Mouse (Mus musculus) bone marrow, adult 2 months (tissue): ENCODE data around the gene Bloc1s6. TPM values are rescaled to one million over a fixed set of nuclear protein-coding genes. Genes with fewer than 3 reads are reported as not detected.

Experiments used
- H3K27ac ChIP-seq: fragments of 200-500 bp; 2 replicates; pipeline ENCODE4 v1.5.1; 2012; ENCODE audit warnings: low read depth, mild to moderate bottlenecking, control low read depth, inconsistent platforms, low read length; ENCODE audit not compliant: control insufficient read depth, poor library complexity, insufficient read depth
- H3K4me1 ChIP-seq: fragments of 200-500 bp; 2 replicates; pipeline ENCODE4 v1.6.1; 2011; ENCODE audit warnings: low read length; ENCODE audit not compliant: control insufficient read depth, insufficient read depth
- H3K4me3 ChIP-seq: fragments of 200-500 bp; replicated peaks from 2 replicates; pipeline ENCODE3; 2011; ENCODE audit warnings: mild to moderate bottlenecking, low read depth, low read length, control low read depth; ENCODE audit not compliant: control insufficient read depth
- CTCF ChIP-seq: fragments of 200-500 bp; IDR thresholded peaks from 2 replicates; pipeline ENCODE4 v1.5.1; 2011; ENCODE audit warnings: low read length, control low read depth; ENCODE audit not compliant: control insufficient read depth, insufficient read depth
- POLR2A ChIP-seq: fragments of 200-500 bp; IDR thresholded peaks from 2 replicates; pipeline ENCODE4 v1.6.1; 2011; ENCODE audit warnings: low read depth, mild to moderate bottlenecking, control low read depth, low read length, borderline replicate concordance; ENCODE audit not compliant: control insufficient read depth
- WGBS: fragments of 180-500 bp; shearing (Covaris S2); methylation state at CpG from one replicate; pipeline ENCODE4 v1.1.7; 2018; 5-methylcytosine and 5-hydroxymethylcytosine counted together
- polyA plus RNA-seq: library from polyadenylated mRNA; stranded (reverse); fragments of >200 nt; gene quantifications from 2 replicates; pipeline ENCODE4 v1.2.4, GENCODE M21; 2011; ENCODE audit warnings: low replicate concordance; ENCODE audit not compliant: missing spikeins, insufficient read depth, insufficient read length

The Bloc1s6 gene
- polyA plus RNA-seq, 1 experiment = 11.4 TPM

- Histone ChIP-seq H3K4me3 (no peak overlapping the region), H3K27ac (no peak overlapping the region), H3K4me1 (peaks cover 3% of the 10 kb centered on the region)
- TF ChIP-seq CTCF = no peak
- TF ChIP-seq POLR2A = no peak
- WGBS = 65% methylated on average over 1 of the region's 1 CpGs
Observed at GRCm38 (mm10) chr2:122775491-122775890, 37.2 kb downstream of the Bloc1s6 start.

- WGBS = 32% methylated on average over 2 of the region's 2 CpGs
- TF ChIP-seq POLR2A = no peak
- no peak for TF ChIP-seq CTCF
Observed at GRCm38 (mm10) chr2:122776823-122777222, 38.5 kb downstream of the Bloc1s6 start.

GRCm38 (mm10) chr2:122779967-122780366, 41.7 kb downstream of the Bloc1s6 start:
- TF ChIP-seq POLR2A (no peak), CTCF (no peak)
- WGBS = 62% methylated on average over 5 of the region's 5 CpGs
- H3K4me1 ChIP-seq = peaks cover 3% of the 10 kb centered on the region
- no peak overlapping the region for H3K4me3 ChIP-seq
- H3K27ac ChIP-seq = peak overlapping the region; percentile 69; the same call in 1 of the 2 replicates

More at GRCm38 (mm10) chr2:122776823-122777222, 38.5 kb downstream of the Bloc1s6 start:
- Histone ChIP-seq H3K4me1 (peaks cover 3% of the 10 kb centered on the region), H3K4me3 (no peak overlapping the region), H3K27ac (no peak overlapping the region)

GRCm38 (mm10) chr2:122780447-122780846, 42.1 kb downstream of the Bloc1s6 start:
- no peak overlapping the region for H3K4me3 ChIP-seq
- peaks cover 3% of the 10 kb centered on the region for H3K4me1 ChIP-seq
- H3K27ac ChIP-seq = no peak overlapping the region
- 19% methylated on average over 3 of the region's 3 CpGs for WGBS
- no peak for TF ChIP-seq POLR2A

GRCm38 (mm10) chr2:122781590-122782356, 43.5 kb downstream of the Bloc1s6 start:
- Histone ChIP-seq H3K27ac (no peak overlapping the region), H3K4me3 (no peak overlapping the region), H3K4me1 (peaks cover 3% of the 10 kb centered on the region)
- WGBS = 65% methylated on average over 8 of the region's 8 CpGs
- TF ChIP-seq POLR2A = no peak
- TF ChIP-seq CTCF = no peak

- 88% methylated on average over 2 of the region's 2 CpGs for WGBS
- H3K27ac ChIP-seq = no peak overlapping the region
- no peak for TF ChIP-seq POLR2A
- TF ChIP-seq CTCF = no peak
Observed at GRCm38 (mm10) chr2:122783730-122784129, 45.4 kb downstream of the Bloc1s6 start.

GRCm38 (mm10) chr2:122784701-122785100, 46.4 kb downstream of the Bloc1s6 start:
- Histone ChIP-seq H3K4me1 (peaks cover 3% of the 10 kb centered on the region), H3K27ac (no peak overlapping the region), H3K4me3 (no peak overlapping the region)
- TF ChIP-seq CTCF (no peak), POLR2A (no peak)
- WGBS = 94% methylated on average over 3 of the region's 3 CpGs

More at GRCm38 (mm10) chr2:122783730-122784129, 45.4 kb downstream of the Bloc1s6 start:
- no peak overlapping the region for H3K4me3 ChIP-seq
- H3K4me1 ChIP-seq = peaks cover 3% of the 10 kb centered on the region

- Histone ChIP-seq H3K4me1 (no peaks in the 10 kb centered on the region), H3K4me3 (no peak overlapping the region), H3K27ac (no peak overlapping the region)
- WGBS = 82% methylated on average over 2 of the region's 2 CpGs
- TF ChIP-seq POLR2A (no peak), CTCF (no peak)
Observed at GRCm38 (mm10) chr2:122786167-122786566, 47.9 kb downstream of the Bloc1s6 start.
